Mouse (Mus musculus): ENCODE data around the gene Dnah14. TPM values are rescaled to one million over a fixed set of nuclear protein-coding genes. Genes with fewer than 3 reads are reported as not detected.

Gene Dnah14
- polyA plus RNA-seq, 1 experiment from 2014 or later, result 0.88 TPM

- Histone ChIP-seq H3K9me3 (replicated peaks; ENCODE audit: low read length) (no peaks in the 10 kb centered on the region), H3K27ac (no peak overlapping the region), H3K4me1 (replicated peaks; ENCODE audit: insufficient read depth, low read length) (peaks cover 12% of the 10 kb centered on the region), H3K4me2 (ENCODE audit: low read length) (no peak overlapping the region), H3K27me3 (ENCODE audit: insufficient read depth, low read length) (no peaks in the 10 kb centered on the region), H3K36me3 (ENCODE audit: insufficient read depth, low read length) (no peaks in the 10 kb centered on the region), H3K9ac (ENCODE audit: low read depth, low read length) (no peak overlapping the region), H3K4me3 (replicated peaks; ENCODE audit: low read depth, low read length) (no peak overlapping the region)
- ATAC-seq (replicated peaks; ENCODE audit: low FRiP score, low read depth), result no peak
- DNase-seq (ENCODE audit: low spot score), result peak; percentile 71
- TF ChIP-seq CTCF (IDR thresholded peaks at IDR 0.05; ENCODE audit: low read depth), result peak; percentile 74
- WGBS, result 63% methylated on average over 5 of the region's 5 CpGs
These were observed 32.5 kb upstream of the Dnah14 start for GRCm38 (mm10) chr1:181543711-181544383.

- peak; percentile 92 for DNase-seq (ENCODE audit: low spot score)
- WGBS, result 30% methylated on average over 23 of the region's 23 CpGs
- Histone ChIP-seq H3K4me3 (replicated peaks; ENCODE audit: low read depth, low read length) (no peak overlapping the region), H3K4me2 (ENCODE audit: low read length) (no peak overlapping the region), H3K9ac (ENCODE audit: low read depth, low read length) (no peak overlapping the region), H3K9me3 (replicated peaks; ENCODE audit: low read length) (no peaks in the 10 kb centered on the region), H3K4me1 (replicated peaks; ENCODE audit: insufficient read depth, low read length) (peaks cover 5% of the 10 kb centered on the region), H3K36me3 (ENCODE audit: insufficient read depth, low read length) (no peaks in the 10 kb centered on the region), H3K27me3 (ENCODE audit: insufficient read depth, low read length) (no peaks in the 10 kb centered on the region), H3K27ac (no peak overlapping the region)
- no peak for ATAC-seq (replicated peaks; ENCODE audit: low FRiP score, low read depth)
- peak; percentile 98 for TF ChIP-seq CTCF (IDR thresholded peaks at IDR 0.05; ENCODE audit: low read depth)
These were observed 31.2 kb upstream of the Dnah14 start for GRCm38 (mm10) chr1:181545044-181545772.

DNA sequence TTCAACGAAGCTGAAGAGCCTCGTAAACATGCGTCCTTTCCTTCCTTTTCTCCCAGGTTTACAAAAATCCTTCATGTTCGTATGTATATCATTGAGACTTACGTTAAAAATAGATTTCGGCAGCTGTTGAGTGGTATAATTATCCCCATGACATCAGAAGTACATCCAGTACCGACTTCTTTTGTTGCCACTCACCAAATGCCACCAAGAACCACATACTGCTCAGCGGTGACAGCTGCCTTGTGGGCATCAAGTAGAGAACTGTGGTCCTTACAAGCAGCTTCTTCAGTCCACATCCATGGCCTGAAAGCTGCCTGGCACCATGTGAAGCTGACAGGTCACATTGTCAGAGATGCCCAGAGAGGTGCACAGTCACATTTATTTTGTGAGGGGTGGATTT, 26.4 kb upstream of the Dnah14 start:
- TF ChIP-seq CTCF (IDR thresholded peaks at IDR 0.05; ENCODE audit: low read depth), result no peak

DNA sequence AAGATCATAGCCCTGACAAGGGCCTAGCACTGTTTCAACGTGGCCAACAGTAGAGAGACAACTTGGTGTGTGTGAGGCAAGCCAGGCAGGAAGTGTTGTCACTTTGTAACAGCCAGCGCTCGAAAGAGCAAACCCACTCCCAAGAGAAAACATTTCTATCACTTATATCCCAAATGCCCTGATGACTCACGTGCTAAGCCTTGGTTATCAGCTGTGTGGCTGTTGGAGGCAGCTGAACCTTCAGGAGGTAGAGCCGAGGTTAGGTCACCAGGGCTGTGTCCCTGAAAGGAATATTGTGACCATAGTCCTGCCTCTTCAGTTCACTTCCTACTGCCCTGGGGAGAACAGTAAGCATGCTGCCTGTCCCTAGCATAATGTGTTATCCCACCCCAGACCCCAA, 25.5 kb upstream of the Dnah14 start:
- H3K36me3 ChIP-seq (ENCODE audit: insufficient read depth, low read length), result no peaks in the 10 kb centered on the region
- no peak for ATAC-seq (replicated peaks; ENCODE audit: low FRiP score, low read depth)
- DNase-seq (ENCODE audit: low spot score), result no peak
- no peaks in the 10 kb centered on the region for H3K9me3 ChIP-seq (replicated peaks; ENCODE audit: low read length)
- H3K9ac ChIP-seq (ENCODE audit: low read depth, low read length), result no peak overlapping the region
- H3K4me3 ChIP-seq (replicated peaks; ENCODE audit: low read depth, low read length), result no peak overlapping the region
- TF ChIP-seq CTCF (IDR thresholded peaks at IDR 0.05; ENCODE audit: low read depth), result no peak
- WGBS, result 53% methylated on average over 5 of the region's 5 CpGs
- H3K27me3 ChIP-seq (ENCODE audit: insufficient read depth, low read length), result no peaks in the 10 kb centered on the region
- H3K4me2 ChIP-seq (ENCODE audit: low read length), result no peak overlapping the region
- no peak overlapping the region for H3K27ac ChIP-seq
- H3K4me1 ChIP-seq (replicated peaks; ENCODE audit: insufficient read depth, low read length), result no peaks in the 10 kb centered on the region

More for the DNA sequence above, 26.4 kb upstream of the Dnah14 start:
- no peak overlapping the region for H3K4me2 ChIP-seq (ENCODE audit: low read length)
- 91% methylated on average over 8 of the region's 8 CpGs for WGBS
- no peak for ATAC-seq (replicated peaks; ENCODE audit: low FRiP score, low read depth)
- no peak overlapping the region for H3K4me3 ChIP-seq (replicated peaks; ENCODE audit: low read depth, low read length)
- H3K27ac ChIP-seq, result no peak overlapping the region
- H3K9ac ChIP-seq (ENCODE audit: low read depth, low read length), result no peak overlapping the region
- no peaks in the 10 kb centered on the region for H3K36me3 ChIP-seq (ENCODE audit: insufficient read depth, low read length)
- no peaks in the 10 kb centered on the region for H3K27me3 ChIP-seq (ENCODE audit: insufficient read depth, low read length)
- no peaks in the 10 kb centered on the region for H3K9me3 ChIP-seq (replicated peaks; ENCODE audit: low read length)
- no peak for DNase-seq (ENCODE audit: low spot score)
- no peaks in the 10 kb centered on the region for H3K4me1 ChIP-seq (replicated peaks; ENCODE audit: insufficient read depth, low read length)

GRCm38 (mm10) chr1:181552533-181553410, 23.6 kb upstream of the Dnah14 start:
- ATAC-seq (replicated peaks; ENCODE audit: low FRiP score, low read depth) (no peak), DNase-seq (ENCODE audit: low spot score) (no peak)
- H3K27me3 ChIP-seq (ENCODE audit: insufficient read depth, low read length), result no peaks in the 10 kb centered on the region
- no peaks in the 10 kb centered on the region for H3K36me3 ChIP-seq (ENCODE audit: insufficient read depth, low read length)
- no peak overlapping the region for H3K4me2 ChIP-seq (ENCODE audit: low read length)
- 21% methylated on average over 10 of the region's 10 CpGs for WGBS
- H3K27ac ChIP-seq, result no peak overlapping the region
- no peak for TF ChIP-seq CTCF (IDR thresholded peaks at IDR 0.05; ENCODE audit: low read depth)
- H3K4me3 ChIP-seq (replicated peaks; ENCODE audit: low read depth, low read length), result no peak overlapping the region
- no peak overlapping the region for H3K9ac ChIP-seq (ENCODE audit: low read depth, low read length)
- no peaks in the 10 kb centered on the region for H3K4me1 ChIP-seq (replicated peaks; ENCODE audit: insufficient read depth, low read length)
- H3K9me3 ChIP-seq (replicated peaks; ENCODE audit: low read length), result no peaks in the 10 kb centered on the region

DNA sequence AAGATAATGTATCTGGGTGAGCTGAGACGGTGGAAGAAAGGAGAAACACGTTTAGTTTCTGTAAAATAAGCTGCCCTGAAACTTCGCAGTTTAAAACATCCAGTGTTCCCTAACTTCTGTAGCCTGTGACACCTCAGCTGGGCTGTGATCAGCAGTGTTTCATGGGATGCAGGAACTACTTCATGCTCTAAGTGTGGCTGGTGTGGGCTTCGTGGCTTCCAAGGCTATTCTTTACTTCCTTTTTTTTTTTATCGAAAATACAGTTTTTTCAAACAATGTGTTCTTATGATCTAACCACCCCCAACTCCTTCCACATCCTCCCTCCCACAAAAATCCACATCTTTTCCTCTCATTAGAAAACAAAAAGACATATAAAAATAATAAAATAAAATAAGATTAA, 20.9 kb upstream of the Dnah14 start:
- ATAC-seq (replicated peaks; ENCODE audit: low FRiP score, low read depth) (no peak), DNase-seq (ENCODE audit: low spot score) (no peak)
- 70% methylated on average over 5 of the region's 5 CpGs for WGBS
- Histone ChIP-seq H3K27me3 (ENCODE audit: insufficient read depth, low read length) (no peaks in the 10 kb centered on the region), H3K27ac (no peak overlapping the region), H3K9me3 (replicated peaks; ENCODE audit: low read length) (no peaks in the 10 kb centered on the region), H3K4me2 (ENCODE audit: low read length) (no peak overlapping the region), H3K36me3 (ENCODE audit: insufficient read depth, low read length) (no peaks in the 10 kb centered on the region), H3K4me1 (replicated peaks; ENCODE audit: insufficient read depth, low read length) (no peaks in the 10 kb centered on the region), H3K4me3 (replicated peaks; ENCODE audit: low read depth, low read length) (no peak overlapping the region), H3K9ac (ENCODE audit: low read depth, low read length) (no peak overlapping the region)
- no peak for TF ChIP-seq CTCF (IDR thresholded peaks at IDR 0.05; ENCODE audit: low read depth)

All from kidney, postnatal 0 days (tissue).